Mouse (Mus musculus): ENCODE data around the gene Megf8.
"Not testable (repeated sequence)": the region's sequence is repeated elsewhere in the genome, so short reads cannot be mapped to it uniquely, and the experiment has no call there.

The Megf8 gene

DNA sequence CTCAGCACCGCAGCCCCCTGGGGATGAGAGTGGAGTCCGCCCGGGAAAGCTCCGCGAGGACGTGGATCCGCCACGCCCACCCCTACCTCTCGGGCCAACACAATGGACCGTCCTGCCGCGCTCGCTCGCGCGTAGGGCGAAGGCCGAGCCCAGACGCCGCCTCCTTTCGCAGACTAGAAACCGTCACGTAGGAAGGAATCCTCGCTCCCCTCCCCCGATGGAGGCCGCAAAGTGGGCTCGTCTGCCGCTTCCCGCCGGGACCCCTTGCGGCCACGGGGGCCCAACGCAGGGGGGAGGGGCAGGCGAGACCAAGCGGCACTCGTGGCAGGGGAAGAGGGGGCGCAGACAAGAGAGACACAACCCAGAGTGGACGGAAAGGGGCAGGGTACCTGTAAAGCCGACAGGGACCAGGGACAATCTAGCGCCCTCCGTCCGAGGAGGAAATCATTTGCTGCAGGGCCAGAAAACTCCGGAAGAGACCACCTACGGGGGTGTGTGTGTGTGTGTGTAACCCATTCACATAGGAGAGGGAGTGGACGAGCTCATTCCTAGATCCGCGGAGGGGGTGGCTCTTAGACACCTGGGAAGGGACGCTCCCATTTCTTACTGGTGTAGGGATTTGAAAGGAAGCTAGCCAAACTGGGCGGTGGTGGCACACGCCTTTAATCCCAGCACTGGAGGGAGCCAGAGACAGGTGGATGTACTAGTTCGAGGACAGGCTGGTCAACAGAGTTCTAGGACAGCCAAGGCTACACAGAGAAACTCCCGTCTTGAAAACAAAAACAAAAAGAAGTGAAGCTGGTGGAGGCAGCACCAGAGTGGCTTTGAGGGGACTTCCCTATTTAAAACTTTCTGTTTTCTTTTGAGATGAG is 19.3 kb upstream of the Megf8 start, which contains the start of gene Pafah1b3:
Pafah1b3 (minus strand) TSS at position 533 of the 872 bp plus-strand sequence.
- peak; percentile 89 for DNase-seq

DNA sequence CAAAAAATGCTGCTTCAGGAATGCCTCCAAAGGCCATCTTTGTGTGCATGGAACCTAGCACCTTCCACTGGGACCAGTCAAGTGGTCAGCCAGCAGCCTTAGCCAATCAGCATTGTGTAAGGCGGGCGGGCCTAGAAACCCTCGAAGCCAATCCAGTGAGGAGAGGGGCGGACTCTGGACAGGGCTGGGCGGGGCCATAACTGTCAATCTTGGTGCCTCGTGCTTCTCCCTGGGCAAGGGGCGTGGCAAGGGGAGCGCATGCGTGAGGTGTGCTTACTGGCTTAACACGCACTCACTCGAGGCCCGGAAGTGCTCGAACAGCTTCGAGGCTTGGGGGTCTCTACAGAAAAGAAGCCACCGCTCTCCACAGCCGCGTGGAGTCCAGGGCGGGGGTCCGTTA is 15.9 kb upstream of the Megf8 start, which contains the start of gene Prr19:
Prr19 (plus strand) TSS at position 349 of the 400 bp plus-strand sequence.
- no peak for DNase-seq

DNA sequence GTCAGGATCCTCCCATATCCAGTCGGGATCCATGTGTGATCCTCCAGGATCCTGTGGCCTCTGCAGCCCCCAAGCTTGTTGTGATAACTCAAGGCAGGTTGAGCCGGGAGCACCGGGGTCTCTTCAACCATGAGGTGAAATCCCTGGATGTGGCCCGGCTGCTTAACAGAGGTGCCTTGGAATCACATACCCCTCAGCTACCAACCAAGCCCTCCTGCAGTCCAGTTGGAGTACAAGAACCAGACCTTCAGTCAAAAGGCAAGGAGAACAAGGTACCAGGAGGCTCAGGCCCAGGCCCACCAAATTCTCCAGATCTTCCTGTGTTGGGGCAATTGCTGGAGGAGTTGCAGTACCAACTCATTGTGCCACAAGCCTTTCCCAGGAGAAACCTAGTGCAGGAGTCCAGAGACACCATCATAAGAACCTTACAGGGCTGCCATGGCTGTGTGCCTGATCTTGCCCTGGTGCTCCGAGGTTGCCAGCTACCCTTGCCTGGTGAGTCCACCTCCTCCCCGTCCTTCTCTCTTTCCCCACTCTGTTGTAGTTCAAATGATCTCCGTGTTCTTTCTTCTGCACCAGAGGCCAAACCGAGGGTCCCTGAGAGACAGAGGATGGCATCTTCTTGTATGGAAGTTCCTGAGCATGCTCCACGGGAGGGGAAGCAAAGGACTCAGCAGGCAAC is 13.8 kb upstream of the Megf8 start:
- DNase-seq = no peak

DNA sequence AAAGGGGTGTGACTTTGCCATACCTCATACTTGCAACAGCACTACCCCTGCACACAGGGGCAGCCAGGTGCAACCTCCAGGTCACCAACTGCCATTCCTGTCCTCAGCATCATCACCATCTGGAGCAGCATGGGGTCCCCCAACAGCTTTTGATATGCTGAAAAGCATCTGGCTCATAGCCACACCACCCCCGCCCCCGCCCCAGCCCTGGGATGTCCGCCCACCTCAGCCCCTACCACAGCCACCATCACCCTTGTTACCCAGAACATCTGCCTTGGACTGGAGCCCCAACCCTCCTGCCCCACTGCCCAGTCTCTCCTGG is 13.3 kb upstream of the Megf8 start:
- DNase-seq = no peak

DNA sequence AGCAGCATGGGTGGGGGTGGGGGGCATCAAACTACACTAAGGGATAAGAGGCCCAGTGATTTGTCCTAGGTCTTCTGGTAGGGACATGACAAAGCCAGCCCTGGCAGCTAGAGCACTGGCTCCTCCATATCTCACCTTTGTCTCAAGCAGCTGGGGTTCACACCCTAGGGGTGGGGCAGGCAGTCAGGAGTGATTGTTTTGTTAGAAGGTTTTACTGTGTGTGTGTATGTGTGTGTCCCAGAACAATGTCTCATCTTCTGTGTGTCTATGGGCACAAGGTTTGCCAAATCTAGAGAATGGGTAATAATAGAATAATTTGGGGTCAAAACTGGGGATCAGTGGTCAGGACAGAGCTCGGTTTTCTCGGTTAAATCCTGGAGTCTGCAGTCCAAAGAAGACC is 11.5 kb upstream of the Megf8 start:
- no peak for DNase-seq

DNA sequence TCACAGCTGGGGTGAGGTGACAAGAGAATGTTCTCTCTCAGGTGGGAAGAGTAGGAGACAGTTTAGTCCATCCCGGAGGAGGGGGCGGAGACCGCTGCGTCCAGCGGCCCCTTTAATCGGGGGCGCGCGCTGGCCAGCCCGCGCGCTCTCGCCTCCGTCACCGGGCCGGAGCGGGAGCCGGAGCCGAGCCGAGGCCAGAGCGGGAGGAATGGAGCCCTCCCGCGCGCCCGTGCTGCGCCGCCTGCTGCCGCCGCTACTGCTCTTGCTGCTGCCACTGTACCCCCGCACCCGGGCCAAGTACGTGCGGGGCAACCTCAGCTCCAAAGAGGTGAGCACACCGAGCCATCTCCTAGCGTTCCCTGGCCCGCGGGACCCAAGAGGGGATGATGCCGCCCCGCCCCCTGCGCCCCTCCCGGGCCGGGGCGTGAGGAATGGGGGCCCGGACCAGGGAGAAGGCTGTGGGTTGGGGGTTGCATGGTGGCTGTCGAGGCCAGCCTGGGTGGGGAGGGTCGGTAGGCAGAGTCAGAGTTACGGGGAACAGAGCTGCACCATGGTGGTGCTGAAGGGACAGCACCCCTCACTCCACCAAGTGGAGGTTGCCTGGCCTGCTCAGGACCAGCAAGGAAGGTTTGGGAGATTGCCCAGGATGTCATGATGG is 10.9 kb upstream of the Megf8 start, which contains the start of gene Tmem145:
Tmem145 (plus strand) TSS at position 151 of the 658 bp plus-strand sequence.
- DNase-seq = peak; percentile 73

DNA sequence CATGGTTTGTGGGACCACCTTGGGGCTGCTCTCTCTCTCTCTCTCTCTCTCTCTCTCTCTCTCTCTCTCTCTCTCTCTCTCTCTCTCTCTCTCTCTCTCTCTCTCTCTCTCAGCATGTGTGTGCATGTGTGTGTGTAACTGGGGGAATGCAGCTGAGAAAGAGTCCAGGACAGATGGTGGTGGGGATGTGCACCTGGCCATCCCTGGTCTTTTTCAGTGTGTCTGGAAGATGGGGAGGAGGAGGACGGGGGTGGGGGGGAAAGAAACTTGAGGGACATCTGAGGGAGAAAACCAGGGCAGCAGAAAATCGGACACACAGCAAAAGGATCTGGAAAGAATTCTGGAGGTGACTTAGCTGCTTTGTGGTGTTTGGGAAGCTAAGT is 10.4 kb upstream of the Megf8 start:
- DNase-seq = no peak

DNA sequence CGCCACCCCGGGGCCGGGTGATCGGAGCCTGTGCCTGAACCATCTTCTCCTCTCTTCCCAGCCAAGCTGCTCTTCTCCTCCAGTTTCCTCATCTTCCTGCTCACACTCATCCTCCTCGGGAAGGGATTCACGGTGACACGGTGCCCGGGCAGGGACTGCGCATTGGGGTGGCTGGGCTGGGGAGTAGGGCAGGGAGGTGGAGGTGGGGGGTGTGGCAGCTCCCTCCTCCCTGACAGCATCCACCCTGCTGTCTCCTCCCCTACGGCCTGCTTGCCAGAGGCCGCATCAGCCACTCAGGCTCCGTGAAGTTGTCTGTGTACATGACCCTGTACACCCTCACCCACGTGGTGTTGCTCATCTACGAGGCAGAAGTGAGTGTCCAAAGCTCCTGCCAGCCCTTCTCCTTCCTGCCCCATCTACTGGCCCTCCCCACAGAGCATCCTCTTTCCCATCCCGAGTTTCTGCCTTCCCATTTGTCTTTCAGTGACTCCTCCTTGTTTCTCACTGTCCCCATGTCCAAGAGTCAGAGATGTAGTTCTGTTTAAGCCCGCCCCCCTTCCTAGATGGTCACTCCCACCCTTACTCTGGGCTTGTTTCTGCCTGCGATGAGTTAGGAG is 8.2 kb upstream of the Megf8 start:
- no peak for DNase-seq

DNA sequence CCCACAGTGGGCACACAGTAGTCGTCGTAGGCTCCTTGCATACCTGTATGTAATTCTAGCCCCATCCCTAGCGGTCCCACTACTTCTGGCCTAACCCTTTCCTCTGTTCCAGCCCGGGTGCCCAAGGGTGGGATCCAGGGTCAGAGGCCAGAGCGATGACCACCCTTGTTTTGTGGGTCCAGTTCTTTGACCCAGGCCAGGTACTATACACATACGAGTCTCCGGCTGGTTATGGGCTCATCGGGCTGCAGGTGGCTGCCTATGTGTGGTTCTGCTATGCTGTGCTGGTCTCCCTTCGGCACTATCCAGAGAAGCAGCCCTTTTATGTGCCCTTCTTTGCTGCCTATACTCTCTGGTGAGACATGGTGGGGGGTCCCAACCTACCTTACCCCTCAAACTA is 7.5 kb upstream of the Megf8 start:
- no peak for DNase-seq

DNA sequence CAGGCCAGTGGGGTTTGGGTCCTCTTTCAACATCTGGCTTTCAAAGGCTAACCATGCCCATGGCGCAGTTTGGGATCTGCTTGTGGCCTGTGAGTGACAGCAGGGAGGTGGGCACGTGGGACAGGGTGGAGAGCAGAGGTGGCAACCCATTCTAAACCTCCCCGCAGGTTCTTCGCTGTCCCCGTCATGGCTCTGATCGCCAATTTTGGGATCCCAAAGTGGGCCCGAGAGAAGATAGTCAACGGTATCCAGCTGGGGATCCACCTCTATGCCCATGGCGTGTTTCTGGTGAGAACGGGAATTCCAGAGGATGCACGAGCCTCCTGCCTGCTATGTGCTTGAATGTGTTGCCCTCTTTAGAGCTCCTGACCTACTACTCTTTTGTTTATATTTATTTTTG is 5.8 kb upstream of the Megf8 start:
- DNase-seq = no peak

DNA sequence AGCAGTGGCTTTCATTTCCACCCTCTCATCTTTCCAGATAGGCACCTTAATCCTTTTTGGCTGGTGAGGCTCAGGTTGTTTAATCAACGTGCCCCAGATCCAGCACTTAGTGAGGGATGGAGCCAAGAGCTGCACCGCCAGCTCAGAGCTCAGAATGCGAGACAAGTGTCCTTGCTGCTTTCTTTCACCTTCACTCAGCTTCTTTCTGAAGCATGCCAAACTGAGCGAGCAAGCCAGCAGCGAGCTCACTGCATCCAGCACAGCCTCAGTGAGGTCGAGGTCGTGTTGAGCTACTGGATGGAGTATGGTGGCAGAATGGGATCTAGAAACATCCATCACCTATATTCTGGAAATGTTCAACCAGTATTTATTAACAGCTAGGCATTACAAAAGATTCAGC is 3.6 kb upstream of the Megf8 start:
- no peak for DNase-seq

DNA sequence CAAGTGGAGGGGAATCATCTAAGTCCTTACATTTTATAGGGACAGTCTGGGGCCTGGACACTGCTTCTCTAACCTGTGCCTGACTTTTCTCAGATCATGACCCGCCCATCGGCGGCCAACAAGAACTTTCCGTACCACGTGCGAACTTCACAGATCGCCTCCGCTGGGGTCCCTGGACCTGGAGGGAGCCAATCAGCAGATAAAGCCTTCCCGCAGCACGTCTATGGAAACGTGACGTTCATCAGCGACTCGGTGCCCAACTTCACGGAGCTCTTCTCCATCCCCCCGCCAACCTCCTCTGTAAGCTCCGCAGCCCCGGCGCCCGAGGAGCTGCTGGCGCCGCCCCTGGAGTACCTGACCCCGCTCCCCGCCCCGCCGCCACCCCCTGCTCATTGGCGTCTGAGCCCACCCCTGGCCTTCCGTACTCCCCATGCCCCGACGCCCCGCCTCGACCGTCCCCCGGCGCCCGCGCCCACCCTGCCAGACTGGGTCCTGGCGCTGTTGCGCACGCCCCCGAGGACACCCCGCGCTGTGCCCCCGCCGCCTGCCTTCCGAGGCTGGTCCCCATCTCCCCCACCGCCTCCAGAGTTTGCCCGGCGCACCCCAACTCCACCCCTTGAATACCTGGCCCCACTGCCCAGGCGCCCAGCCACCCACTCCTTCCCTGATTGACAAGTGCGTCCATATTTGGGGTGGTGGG is 2.2 kb upstream of the Megf8 start:
- DNase-seq = peak; percentile 53

DNA sequence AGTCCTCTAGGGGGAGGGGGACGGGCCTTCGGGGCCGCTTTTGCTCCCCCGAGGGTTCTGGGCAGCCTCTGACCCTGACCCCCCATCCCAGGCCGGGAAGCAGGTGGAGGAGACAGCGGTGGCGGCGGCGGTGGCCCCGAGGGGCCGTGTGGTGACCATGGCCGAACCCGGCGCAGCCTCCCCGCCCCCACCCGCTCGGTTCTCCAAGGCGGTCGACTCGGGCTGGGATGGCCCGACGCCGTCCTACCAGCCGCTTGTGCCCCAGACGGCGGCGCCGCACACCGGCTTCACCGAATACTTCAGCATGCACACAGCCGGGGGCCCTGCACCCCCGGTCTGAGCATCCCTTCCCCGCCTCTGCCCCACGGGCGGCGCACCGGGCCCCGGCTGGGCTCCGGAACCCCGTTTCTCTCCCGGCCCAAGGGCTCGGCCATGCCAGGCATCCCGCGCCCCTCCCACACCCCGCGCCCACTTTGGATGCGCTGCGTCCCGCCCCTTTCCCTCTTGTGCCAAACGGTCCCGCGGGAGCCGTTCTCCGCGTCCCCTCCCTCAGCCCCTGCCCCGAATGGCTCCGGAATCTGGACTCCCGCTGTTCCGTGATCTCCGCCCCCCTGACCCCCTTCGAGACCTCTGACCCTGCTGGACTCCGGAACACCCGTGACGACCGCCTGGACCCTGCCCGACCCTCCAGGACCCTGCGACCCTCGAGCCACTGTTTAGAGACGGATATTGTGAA is 1.5 kb upstream of the Megf8 start:
- DNase-seq = peak; percentile 65

DNA sequence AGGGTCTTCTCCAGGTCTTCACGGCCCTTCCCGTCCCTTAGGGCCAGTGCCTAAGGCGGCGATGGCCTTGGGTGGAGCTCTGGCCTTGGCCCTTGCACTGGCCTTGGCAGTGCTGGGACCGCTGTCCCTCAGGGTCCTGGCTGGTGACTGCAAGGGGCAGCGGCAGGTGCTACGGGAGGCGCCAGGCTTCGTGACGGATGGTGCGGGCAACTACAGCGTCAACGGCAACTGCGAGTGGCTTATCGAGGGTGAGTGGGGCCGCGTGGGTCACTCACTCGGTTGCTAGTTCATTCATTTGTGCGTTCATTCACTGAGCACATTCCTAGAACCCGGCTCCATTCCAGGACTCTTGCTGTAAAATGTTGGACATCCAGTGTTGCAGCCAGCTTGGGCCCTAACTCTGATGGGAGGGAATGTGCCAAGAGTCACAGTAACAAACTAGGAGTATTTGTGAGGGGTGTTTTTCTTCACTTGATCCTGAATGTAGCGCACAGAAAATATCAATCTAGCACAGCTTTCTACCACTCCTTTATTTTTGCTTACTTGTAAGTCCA is 559 bp downstream of the Megf8 start:
- peak; percentile 58 for DNase-seq

DNA sequence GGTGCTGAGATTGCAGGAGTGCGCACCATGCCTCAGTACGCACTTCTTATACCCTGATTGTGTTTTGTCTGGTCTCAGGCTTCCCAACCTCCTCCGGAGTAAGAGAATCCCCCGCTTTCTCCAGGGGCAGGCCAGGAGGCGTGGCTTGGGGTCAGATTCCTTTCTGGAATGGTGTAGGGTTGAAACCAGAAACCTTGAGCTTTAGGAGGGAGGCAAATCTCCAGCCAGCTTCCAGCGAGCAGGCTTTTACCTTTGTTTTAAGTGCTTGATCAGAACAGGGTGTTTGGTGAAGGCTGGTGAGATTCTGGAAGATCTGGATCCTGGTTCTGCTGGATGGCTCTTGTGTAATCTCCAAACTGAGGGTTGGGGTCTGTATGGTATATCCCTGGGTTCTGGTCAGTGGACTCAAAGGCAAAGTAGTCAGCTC is 5.1 kb downstream of the Megf8 start:
- DNase-seq = no peak

DNA sequence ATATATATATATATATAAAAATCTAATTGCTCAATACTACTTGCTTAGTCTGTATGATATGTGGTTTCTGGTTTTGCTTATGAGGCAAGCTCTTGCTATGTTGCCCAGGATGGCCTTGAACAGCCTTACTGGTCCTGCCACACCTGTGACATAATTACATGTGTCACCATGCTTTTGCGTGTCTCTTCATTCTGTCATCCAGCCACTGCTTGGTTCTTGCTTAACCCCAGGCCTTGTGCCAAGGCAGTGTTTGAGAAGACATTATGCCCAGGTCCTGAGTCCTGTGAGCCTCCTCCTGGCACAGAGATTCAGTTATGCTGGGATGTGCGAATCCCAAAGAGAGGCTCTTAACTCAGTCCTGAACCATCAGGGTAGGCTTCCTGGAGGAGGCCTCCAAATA is 6.3 kb downstream of the Megf8 start:
- DNase-seq = no peak

DNA sequence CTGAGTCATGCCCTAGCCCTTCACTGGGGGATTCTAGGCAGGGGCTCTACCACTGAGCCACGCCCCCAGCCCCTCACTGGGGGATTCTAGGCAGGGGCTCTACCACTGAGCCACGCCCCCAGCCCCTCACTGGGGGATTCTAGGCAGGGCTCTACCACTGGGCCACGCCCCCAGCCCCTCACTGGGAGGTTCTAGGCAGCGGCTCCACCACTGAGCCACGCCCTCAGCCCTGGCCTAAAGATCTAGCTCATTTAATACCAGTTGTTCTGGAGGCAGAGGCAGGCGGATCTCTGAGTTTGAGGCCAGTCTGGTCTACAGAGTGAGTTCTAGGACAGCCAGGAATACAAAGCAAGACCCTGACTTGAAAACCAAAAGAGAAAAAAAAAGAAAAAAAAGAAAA is 8.5 kb downstream of the Megf8 start:
- not testable (repeated sequence) for DNase-seq

DNA sequence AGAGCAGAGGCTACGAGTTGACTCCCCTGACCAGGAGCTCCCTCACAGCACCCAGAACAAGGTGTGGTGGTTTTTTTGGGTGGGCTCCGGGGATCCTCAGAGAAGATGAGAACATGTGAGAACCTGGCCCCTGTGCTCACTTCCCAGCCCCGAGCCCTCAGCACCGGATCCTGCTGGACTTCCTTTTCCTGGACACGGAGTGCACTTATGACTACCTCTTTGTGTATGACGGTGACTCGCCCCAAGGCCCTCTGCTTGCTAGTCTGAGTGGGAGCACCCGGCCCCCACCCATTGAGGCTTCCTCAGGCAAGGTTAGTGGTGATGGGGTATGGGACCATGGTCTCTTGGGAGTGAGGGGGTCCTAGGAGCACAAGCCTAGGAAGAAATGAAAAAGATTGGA is 9.3 kb downstream of the Megf8 start:
- no peak for DNase-seq

DNA sequence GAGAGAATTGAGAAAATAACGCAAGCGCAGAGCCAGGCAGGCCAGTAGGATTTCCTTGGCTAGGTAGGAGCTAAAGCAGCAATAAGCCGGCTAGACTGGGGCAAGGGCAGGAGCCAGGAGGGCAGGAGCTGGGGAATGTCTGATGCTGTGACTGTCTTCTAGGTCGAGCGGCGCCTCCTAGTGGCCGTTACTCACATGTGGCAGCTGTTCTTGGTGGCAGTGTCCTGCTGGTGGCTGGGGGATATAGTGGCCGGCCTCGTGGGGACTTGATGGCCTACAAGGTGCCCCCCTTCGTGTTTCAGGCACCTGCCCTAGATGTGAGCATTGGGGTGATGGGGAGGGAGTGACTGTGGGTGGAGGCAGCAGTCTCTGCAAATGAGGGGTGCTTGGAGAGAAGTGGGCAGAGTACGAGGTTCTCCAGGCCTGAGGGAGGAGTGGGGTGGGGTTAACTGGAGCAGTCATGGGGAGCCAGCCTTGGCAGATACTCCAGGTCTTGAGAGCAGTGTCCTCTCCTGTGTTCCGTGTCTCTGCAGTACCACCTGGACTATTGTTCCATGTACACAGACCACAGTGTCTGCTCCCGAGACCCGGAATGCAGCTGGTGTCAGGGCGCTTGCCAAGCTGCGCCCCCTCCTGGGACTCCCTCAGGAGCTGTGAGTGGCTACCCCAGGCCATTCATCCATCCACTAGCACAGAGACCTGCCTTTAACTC is 16.8 kb downstream of the Megf8 start:
- DNase-seq = peak; percentile 65

DNA sequence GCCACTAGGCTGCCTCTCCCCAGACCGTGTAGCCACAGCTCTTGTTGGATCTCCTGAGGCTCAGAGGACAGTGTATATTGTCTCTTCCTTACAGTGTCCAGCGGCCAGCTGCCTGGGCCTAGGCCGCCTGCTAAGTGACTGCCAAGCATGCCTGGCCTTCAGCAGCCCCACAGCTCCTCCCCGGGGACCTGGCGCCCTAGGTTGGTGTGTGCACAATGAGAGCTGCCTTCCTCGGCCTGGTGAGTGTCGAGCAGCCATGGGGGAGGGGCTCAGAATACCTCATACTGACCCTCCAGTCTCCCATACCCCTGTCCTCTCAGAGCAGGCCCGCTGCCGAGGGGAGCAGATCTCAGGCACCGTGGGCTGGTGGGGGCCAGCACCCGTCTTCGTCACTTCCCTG is 17.5 kb downstream of the Megf8 start:
- no peak for DNase-seq

DNA sequence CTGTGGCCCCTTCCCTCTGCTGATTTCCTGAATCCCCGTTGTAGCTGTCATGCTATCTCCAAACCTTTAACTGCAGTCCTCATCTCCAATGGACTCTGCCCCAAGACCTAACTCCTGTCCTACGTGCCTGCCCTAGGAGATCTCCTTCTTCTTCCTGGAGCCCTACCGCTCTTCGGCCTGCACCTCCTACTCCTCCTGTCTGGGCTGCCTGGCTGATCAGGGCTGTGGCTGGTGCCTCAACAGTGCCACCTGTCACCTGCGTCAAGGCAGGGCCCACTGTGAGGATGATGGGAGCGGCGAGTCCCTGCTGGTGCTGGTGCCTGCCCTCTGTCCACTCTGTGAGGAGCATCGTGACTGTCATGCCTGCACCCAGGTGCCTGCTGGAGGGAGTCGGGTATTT is 22.4 kb downstream of the Megf8 start:
- DNase-seq = no peak

Measured in cerebellum, adult 11 months (tissue).